Mouse (Mus musculus) forebrain, postnatal 0 days (tissue): ENCODE data around the gene Jmjd1c. TPM values are rescaled to one million over a fixed set of nuclear protein-coding genes. Genes with fewer than 3 reads are reported as not detected.

Source experiments
- ATAC-seq: fragments of 200-750 bp; cut with Nextera tagmentation; 2 replicates; pipeline ENCODE4 v1.8.0; 2017; ENCODE audit warnings: mild to moderate bottlenecking, moderate library complexity
- DNase-seq: peaks from one replicate; pipeline ENCODE4 v3.0.0-alpha.2; 2015
- H3K27ac ChIP-seq: fragments of 300-500 bp; sonication (generic); 2 replicates; pipeline ENCODE4 v1.5.1; 2014; ENCODE audit warnings: low read depth, mild to moderate bottlenecking, antibody characterized with exemption, low read length, moderate library complexity, mixed read lengths
- H3K27me3 ChIP-seq: fragments of 300-500 bp; sonication (generic); 2 replicates; pipeline ENCODE4 v1.6.1; 2014; ENCODE audit warnings: mild to moderate bottlenecking, low read length, mixed read lengths; ENCODE audit not compliant: insufficient read depth
- H3K36me3 ChIP-seq: fragments of 300-500 bp; sonication (generic); 2 replicates; pipeline ENCODE4 v1.6.1; 2014; ENCODE audit warnings: mild to moderate bottlenecking, moderate library complexity; ENCODE audit not compliant: insufficient read depth
- H3K4me1 ChIP-seq: fragments of 300-500 bp; sonication (generic); 2 replicates; pipeline ENCODE4 v1.6.1; 2014; ENCODE audit warnings: antibody characterized with exemption; ENCODE audit not compliant: insufficient read depth
- H3K4me2 ChIP-seq: fragments of 300-500 bp; sonication (generic); 2 replicates; pipeline ENCODE4 v1.6.1; 2014; ENCODE audit warnings: low read depth, mild to moderate bottlenecking, moderate library complexity
- H3K4me3 ChIP-seq: fragments of 300-500 bp; sonication (generic); 2 replicates; pipeline ENCODE4 v1.5.1; 2014; ENCODE audit warnings: low read depth, low read length, mixed read lengths
- H3K9ac ChIP-seq: fragments of 300-500 bp; sonication (generic); 2 replicates; pipeline ENCODE4 v1.6.1; 2014; ENCODE audit warnings: mild to moderate bottlenecking
- H3K9me3 ChIP-seq: fragments of 300-500 bp; sonication (generic); 2 replicates; pipeline ENCODE4 v1.6.1; 2016; ENCODE audit warnings: low read length
- CTCF ChIP-seq: sonication (generic); IDR thresholded peaks from 2 replicates; pipeline ENCODE4 v1.5.1; 2016; ENCODE audit warnings: antibody characterized with exemption, control low read depth, low read depth
- WGBS: fragments of 180-500 bp; shearing (Covaris S2); extraction: QIAGEN DNeasy Blood & Tissue Kit; methylation state at CpG from one replicate; pipeline ENCODE4 v1.1.7; 2014; 5-methylcytosine and 5-hydroxymethylcytosine counted together
- polyA plus RNA-seq: library from polyadenylated mRNA; unstranded; fragments of >200 nt; fragmentation: Nextera tagmentation; extraction: Ambion mirVana; gene quantifications from 2 replicates; pipeline ENCODE4 v1.2.1, GENCODE M21; 2015
- total RNA-seq: library from RNA; depleted of rRNA; stranded (reverse); fragments of >200 nt; gene quantifications from 2 replicates; pipeline ENCODE4 v1.2.3, GENCODE M21; 2014

The Jmjd1c gene
- total and polyA plus RNA-seq, 2 experiments from 2014 or later, result 44.4 to 76.8 TPM

DNA sequence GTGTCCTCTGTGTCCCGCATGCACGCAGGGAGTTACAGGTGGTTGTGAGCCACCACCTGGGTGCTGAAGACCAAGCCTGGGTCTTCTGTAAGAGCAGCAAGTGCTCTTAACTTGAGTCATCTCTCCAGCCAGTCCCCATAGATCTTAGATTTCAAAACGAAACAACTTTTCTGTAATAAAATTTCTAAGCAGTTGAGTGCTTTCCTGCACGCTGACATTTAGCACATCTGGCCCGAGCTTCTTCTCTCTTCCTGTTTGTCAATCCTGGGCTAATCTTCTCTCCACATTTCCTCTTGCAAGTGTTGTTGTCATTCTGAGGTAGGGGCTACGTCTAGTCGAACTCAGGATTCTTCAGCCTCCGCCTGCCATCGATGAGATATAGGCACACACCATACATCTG is 43.5 kb upstream of the Jmjd1c start:
- no peaks in the 10 kb centered on the region for H3K36me3 ChIP-seq
- whole genome bisulfite sequencing, result 72% methylated on average over 9 of the region's 9 CpGs
- no peaks in the 10 kb centered on the region for H3K9me3 ChIP-seq
- peaks cover 10% of the 10 kb centered on the region for H3K4me1 ChIP-seq
- no peak overlapping the region for H3K4me3 ChIP-seq
- H3K4me2 ChIP-seq, result no peak overlapping the region
- H3K27me3 ChIP-seq, result no peaks in the 10 kb centered on the region
- TF ChIP-seq CTCF, result no peak
- ATAC-seq (no peak), DNase-seq (no peak)
- H3K27ac ChIP-seq, result no peak overlapping the region
- no peak overlapping the region for H3K9ac ChIP-seq

DNA sequence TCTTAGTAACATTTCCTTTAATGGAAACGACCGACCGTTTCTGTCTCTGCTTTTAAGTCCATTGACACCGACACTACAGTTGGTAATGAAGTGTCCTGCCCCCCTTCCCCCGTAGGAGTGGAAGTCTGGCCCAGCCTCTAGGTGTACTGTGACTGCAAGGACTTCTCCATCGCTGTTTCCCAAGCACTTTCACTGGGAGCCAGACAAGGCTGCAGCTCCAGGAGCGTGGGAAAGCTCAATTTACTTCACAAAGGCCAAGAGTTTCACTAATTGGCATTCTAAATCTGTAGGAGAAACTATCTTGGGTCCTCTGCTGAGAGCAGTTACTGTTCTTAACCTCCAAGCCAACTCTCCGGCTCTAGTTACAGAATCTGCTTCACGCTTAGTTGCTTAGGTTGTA is 42.5 kb upstream of the Jmjd1c start:
- 12% methylated on average over 9 of the region's 9 CpGs for WGBS
- Histone ChIP-seq H3K9ac (no peak overlapping the region), H3K4me3 (no peak overlapping the region), H3K4me1 (peaks cover 3% of the 10 kb centered on the region), H3K9me3 (no peaks in the 10 kb centered on the region), H3K27ac (0 out of 2 replicates have a peak overlapping the region, but pooled peaks have one; percentile 2), H3K36me3 (no peaks in the 10 kb centered on the region), H3K4me2 (no peak overlapping the region), H3K27me3 (no peaks in the 10 kb centered on the region)
- DNase-seq (peak; percentile 41), ATAC-seq (peak; percentile 58)
- no peak for TF ChIP-seq CTCF

DNA sequence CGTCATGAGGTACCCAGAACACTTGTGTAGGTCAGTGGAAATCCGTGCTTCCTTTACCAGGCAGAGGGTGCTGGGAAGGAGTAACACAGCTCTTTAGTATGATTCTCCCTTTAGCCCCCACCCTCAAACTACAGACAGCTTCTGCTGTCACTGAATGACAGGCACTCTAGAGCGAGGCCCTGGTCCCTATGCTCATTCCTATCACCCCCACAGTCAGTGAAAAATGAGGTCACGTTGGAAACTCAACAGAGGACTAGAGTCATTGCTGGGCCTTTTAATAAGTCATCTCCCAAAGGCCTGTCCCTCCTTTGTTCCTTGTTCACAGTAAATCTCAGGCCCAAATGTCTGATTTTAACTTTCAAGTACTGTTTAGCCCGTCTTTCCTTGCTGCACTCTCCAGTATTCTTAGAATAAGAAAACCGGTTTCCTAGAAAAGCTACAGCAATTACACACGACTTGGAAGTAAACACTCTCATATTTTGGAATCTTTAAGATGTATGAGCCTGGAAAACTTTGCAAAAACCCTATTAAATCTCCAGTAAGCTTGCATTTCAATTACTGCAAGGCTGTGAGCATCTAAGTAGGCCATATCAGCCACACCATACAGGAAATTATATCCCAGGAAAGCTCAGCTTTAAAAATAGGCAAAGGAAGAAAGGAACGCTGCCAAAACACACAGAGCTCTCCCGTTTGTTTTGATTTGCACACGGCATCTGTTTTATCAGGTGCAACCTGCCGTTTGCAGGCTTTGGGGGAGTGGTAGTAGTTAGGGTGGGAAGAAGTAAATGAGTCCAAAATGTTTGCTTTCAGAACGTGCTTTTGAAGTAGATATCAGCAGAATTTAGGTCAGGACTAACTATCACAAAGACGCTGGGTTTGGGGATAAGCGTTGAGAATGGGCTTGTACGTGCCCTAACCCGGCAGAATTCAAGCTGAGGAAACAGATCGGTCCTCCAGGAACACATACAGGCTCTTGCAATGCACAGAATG is 39.8 kb upstream of the Jmjd1c start:
- WGBS, result 34% methylated on average over 17 of the region's 17 CpGs
- peaks cover 5% of the 10 kb centered on the region for H3K4me1 ChIP-seq
- ATAC-seq, result peak; percentile 27
- no peak overlapping the region for H3K4me2 ChIP-seq
- TF ChIP-seq CTCF, result no peak
- H3K27ac ChIP-seq, result peak overlapping the region; percentile 79
- no peak overlapping the region for H3K4me3 ChIP-seq
- DNase-seq, result peak; percentile 67
- H3K27me3 ChIP-seq, result no peaks in the 10 kb centered on the region
- no peak overlapping the region for H3K9ac ChIP-seq
- H3K36me3 ChIP-seq, result no peaks in the 10 kb centered on the region
- H3K9me3 ChIP-seq, result no peaks in the 10 kb centered on the region

DNA sequence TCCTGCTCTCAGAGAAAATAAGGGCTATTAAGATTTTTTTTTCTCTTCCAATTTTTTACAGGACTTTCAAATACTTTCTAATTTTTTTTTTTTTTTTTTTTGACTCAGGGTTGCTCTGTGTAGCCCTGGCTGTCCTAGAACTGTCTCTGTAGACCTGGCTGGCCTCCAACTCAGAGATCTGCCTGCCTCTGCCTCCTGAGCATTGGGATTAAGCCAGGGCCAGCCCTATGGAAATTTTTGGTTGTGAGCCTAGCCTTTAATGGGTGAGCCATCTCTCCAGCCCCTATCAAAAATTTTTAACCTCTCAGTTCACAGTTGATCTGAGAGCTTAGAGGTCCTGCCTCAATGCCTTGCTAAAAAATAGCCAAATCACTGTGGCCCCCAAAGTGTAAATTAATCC is 38.7 kb upstream of the Jmjd1c start:
- no peak for ATAC-seq

DNA sequence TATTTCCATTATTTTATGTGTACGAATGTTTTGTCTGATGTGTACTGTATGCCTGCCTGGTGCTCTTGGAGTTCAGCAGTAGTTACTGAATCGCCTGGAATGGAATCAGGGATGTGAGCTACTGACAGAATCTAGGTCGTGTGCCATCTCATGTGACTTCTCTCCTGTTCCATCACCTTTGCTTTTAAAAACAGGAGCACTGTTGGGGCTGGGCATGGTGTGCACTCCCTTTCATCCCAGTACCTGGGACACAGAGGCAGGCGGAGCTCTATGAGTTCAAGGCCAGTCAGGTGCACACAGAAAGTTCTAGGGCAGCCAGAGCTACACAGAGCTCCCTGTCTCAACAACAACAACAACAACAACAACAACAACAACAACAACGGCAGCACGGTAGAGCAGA is 38.2 kb upstream of the Jmjd1c start:
- no peak for DNase-seq
- Histone ChIP-seq H3K36me3 (no peaks in the 10 kb centered on the region), H3K27ac (peak overlapping the region; percentile 42), H3K27me3 (no peaks in the 10 kb centered on the region), H3K4me2 (no peak overlapping the region), H3K9me3 (no peaks in the 10 kb centered on the region), H3K4me3 (no peak overlapping the region), H3K4me1 (peaks cover 14% of the 10 kb centered on the region), H3K9ac (no peak overlapping the region)
- 77% methylated on average over 6 of the region's 6 CpGs for WGBS
- no peak for TF ChIP-seq CTCF
- no peak for ATAC-seq

More for the DNA sequence above, 38.7 kb upstream of the Jmjd1c start:
- Histone ChIP-seq H3K27ac (peak overlapping the region; percentile 79; the same call in 1 of the 2 replicates), H3K9ac (no peak overlapping the region), H3K27me3 (no peaks in the 10 kb centered on the region), H3K4me3 (no peak overlapping the region), H3K9me3 (no peaks in the 10 kb centered on the region), H3K4me2 (no peak overlapping the region), H3K4me1 (peaks cover 14% of the 10 kb centered on the region), H3K36me3 (no peaks in the 10 kb centered on the region)
- no peak for TF ChIP-seq CTCF
- no peak for DNase-seq

DNA sequence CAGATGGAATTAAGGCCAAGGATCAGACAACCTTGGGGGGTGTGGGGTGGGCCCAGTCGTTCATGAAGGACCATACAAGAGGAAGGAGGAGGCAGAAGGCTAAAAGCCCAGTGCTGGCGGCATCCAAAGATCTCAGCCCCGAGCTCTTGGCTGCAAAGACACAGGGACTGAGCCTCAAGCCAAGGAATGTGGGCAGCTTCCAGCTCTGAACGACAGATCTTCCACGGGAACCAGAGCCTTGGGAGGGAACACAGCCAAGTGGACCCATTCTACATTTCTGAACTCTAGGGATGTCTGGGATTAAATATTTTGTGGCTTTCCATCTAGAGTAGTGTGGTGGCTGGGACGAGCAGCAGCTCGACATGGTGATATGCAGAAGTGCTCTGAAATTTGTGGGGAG is 37.6 kb upstream of the Jmjd1c start:
- TF ChIP-seq CTCF, result no peak
- H3K36me3 ChIP-seq, result no peaks in the 10 kb centered on the region
- H3K4me2 ChIP-seq, result no peak overlapping the region
- DNase-seq (peak; percentile 65), ATAC-seq (peak; percentile 57)
- WGBS, result 26% methylated on average over 7 of the region's 7 CpGs
- peak overlapping the region; percentile 51 for H3K27ac ChIP-seq
- peaks cover 14% of the 10 kb centered on the region for H3K4me1 ChIP-seq
- no peak overlapping the region for H3K4me3 ChIP-seq
- no peaks in the 10 kb centered on the region for H3K9me3 ChIP-seq
- H3K9ac ChIP-seq, result no peak overlapping the region
- H3K27me3 ChIP-seq, result no peaks in the 10 kb centered on the region

DNA sequence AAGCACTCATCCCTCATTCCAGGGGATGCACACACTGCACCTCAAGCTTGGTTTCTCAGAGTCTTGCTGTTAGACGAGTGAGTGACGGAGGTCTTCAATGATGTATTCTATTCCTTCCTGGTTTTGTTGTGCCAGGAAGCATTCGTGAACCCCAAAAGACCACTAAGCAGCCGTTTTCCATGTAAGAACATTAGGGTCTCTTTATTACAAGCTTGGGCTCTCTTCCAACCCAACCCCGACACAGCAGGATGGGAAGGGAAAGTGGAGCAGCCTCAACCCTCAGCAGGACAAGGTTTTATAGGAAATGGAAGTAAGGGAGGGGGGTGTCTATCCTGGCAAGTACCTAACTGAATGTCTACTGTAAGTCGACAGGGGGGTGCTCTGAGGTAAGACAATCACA is 37.2 kb upstream of the Jmjd1c start:
- Histone ChIP-seq H3K9me3 (no peaks in the 10 kb centered on the region), H3K9ac (no peak overlapping the region), H3K36me3 (no peaks in the 10 kb centered on the region), H3K4me2 (no peak overlapping the region), H3K27me3 (no peaks in the 10 kb centered on the region), H3K4me1 (peaks cover 14% of the 10 kb centered on the region), H3K27ac (peak overlapping the region; percentile 51; the same call in 1 of the 2 replicates), H3K4me3 (no peak overlapping the region)
- peak; percentile 13; the same call in 1 of the 2 replicates for ATAC-seq
- DNase-seq, result no peak
- WGBS, result 34% methylated on average over 6 of the region's 6 CpGs
- no peak for TF ChIP-seq CTCF
